ENCODE assay signal across 13 mouse cellular contexts in the genomic region with DNA sequence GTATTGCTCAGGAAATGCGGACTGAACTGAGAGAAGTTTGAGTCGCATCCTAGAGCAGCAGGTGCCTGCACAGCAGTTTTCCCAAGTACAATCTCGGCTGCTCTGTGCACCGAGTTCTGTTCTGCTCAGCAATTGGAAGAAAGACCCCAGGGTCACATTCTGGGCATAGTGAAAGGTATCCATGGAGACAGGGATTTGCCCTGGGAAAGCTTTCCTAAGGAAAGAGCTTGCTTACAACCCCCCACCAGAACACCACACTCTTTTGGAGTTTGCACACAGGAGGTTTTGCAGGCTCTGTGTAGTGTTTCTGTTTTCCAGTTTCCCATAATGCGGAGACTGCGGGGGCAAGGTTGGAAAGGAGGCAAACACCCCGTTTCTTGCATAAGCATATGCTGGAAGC.
DNase-seq lines count a peak whose midpoint lies in the region; ATAC-seq and TF ChIP-seq lines count a peak whose summit lies in the region.
"Had no signal": no experiment of that assay in that cellular context is flagged by ENCODE, and none has a peak within 500 bp of the region (broad histone marks: within the 10 kb centered on the region; RNA-seq: fewer than 3 reads in every experiment).

No protein-coding gene starts in this region.

- no peak for TF ChIP-seq POLR2A in kidney, adult 2 months (IDR thresholded peaks at IDR 0.05; ENCODE audit: low read depth, low read length)

- 60% methylated on average over 7 of the region's 7 CpGs for WGBS in heart, embryonic 10.5 days
- 52% methylated on average over 7 of the region's 7 CpGs for WGBS in embryonic facial prominence, embryonic 14.5 days
- WGBS in hindbrain, embryonic 15.5 days = 8% methylated on average over 7 of the region's 7 CpGs
- 14% methylated on average over 7 of the region's 7 CpGs for WGBS in neural tube, embryonic 12.5 days
- WGBS in kidney, adult 2 months = 69% methylated on average over 7 of the region's 7 CpGs

- H3K27me3 ChIP-seq in heart, embryonic 10.5 days (ENCODE audit: insufficient read depth, poor library complexity, severe bottlenecking) = no peaks in the 10 kb centered on the region
- H3K27me3 ChIP-seq in embryonic facial prominence, embryonic 14.5 days (replicated peaks; ENCODE audit: control insufficient read depth, insufficient read depth, low read length) = no peaks in the 10 kb centered on the region
- no peaks in the 10 kb centered on the region for H3K27me3 ChIP-seq in hindbrain, embryonic 15.5 days
- H3K27me3 ChIP-seq in neural tube, embryonic 12.5 days (replicated peaks) = no peaks in the 10 kb centered on the region
- no peaks in the 10 kb centered on the region for H3K27me3 ChIP-seq in kidney, adult 2 months (replicated peaks; ENCODE audit: control insufficient read depth, insufficient read depth, low read length)
- H3K27me3 ChIP-seq: limb, embryonic 12.5 days; lung, embryonic 15.5 days had no signal

- no peak overlapping the region for H3K9ac ChIP-seq in embryonic facial prominence, embryonic 14.5 days (ENCODE audit: low read depth, low read length)
- H3K9ac ChIP-seq in hindbrain, embryonic 15.5 days = no peak overlapping the region
- H3K9ac ChIP-seq in neural tube, embryonic 12.5 days = no peak overlapping the region
- H3K9ac ChIP-seq: limb, embryonic 12.5 days; lung, embryonic 15.5 days had no signal

- no peak for ATAC-seq in embryonic facial prominence, embryonic 14.5 days (ENCODE audit: low read depth)
- ATAC-seq in hindbrain, embryonic 15.5 days (ENCODE audit: low FRiP score, low read depth) = peak; percentile 51; the same call in 1 of the 2 replicates
- ATAC-seq in neural tube, embryonic 12.5 days (ENCODE audit: low FRiP score, low read depth) = peak; percentile 78
- ATAC-seq in CD4-positive, CD25-positive, alpha-beta regulatory T cell, adult 4 months = no peak

- no peak overlapping the region for H3K27ac ChIP-seq in heart, embryonic 10.5 days
- H3K27ac ChIP-seq in embryonic facial prominence, embryonic 14.5 days (replicated peaks; ENCODE audit: low read depth, low read length) = no peak overlapping the region
- no peak overlapping the region for H3K27ac ChIP-seq in hindbrain, embryonic 15.5 days (replicated peaks)
- no peak overlapping the region for H3K27ac ChIP-seq in neural tube, embryonic 12.5 days
- H3K27ac ChIP-seq in kidney, adult 2 months (ENCODE audit: insufficient read depth, low read depth, low read length) = no peak overlapping the region
- H3K27ac ChIP-seq: limb, embryonic 12.5 days; lung, embryonic 15.5 days had no signal

- TF ChIP-seq CTCF in kidney, adult 2 months (conservative IDR thresholded peaks at IDR 0.05; ENCODE audit: insufficient read depth, insufficient read length, low read depth, low read length) = no peak

- H3K4me2 ChIP-seq in embryonic facial prominence, embryonic 14.5 days (ENCODE audit: low read depth, low read length) = no peak overlapping the region
- H3K4me2 ChIP-seq in hindbrain, embryonic 15.5 days = no peak overlapping the region
- peak overlapping the region; percentile 22 for H3K4me2 ChIP-seq in neural tube, embryonic 12.5 days (replicated peaks)
- H3K4me2 ChIP-seq: limb, embryonic 12.5 days; lung, embryonic 15.5 days had no signal

- H3K9me3 ChIP-seq in heart, embryonic 10.5 days = no peaks in the 10 kb centered on the region
- 0 out of 2 replicates have a peak, but pooled peaks cover 4% of the 10 kb centered on the region for H3K9me3 ChIP-seq in embryonic facial prominence, embryonic 14.5 days (ENCODE audit: control insufficient read depth, low read length)
- no peaks in the 10 kb centered on the region for H3K9me3 ChIP-seq in hindbrain, embryonic 15.5 days
- 0 out of 2 replicates have a peak, but pooled peaks cover 3% of the 10 kb centered on the region for H3K9me3 ChIP-seq in neural tube, embryonic 12.5 days
- H3K9me3 ChIP-seq: lung, embryonic 15.5 days had no signal

- DNase-seq in heart, adult 11 months = peak; percentile 73
- DNase-seq in heart, embryonic 10.5 days (ENCODE audit: low spot score) = no peak
- peak; percentile 22 for DNase-seq in embryonic facial prominence, embryonic 14.5 days (ENCODE audit: low spot score)
- no peak for DNase-seq in kidney, adult 2 months
- no peak for DNase-seq in testis, postnatal 14 days (ENCODE audit: low spot score)
- DNase-seq: cerebellum, adult 2 months; thymus, adult 2 months had no signal

- no peak overlapping the region for H3K4me3 ChIP-seq in heart, embryonic 10.5 days
- H3K4me3 ChIP-seq in embryonic facial prominence, embryonic 14.5 days (ENCODE audit: low read depth, low read length) = no peak overlapping the region
- H3K4me3 ChIP-seq in hindbrain, embryonic 15.5 days = no peak overlapping the region
- H3K4me3 ChIP-seq in neural tube, embryonic 12.5 days = no peak overlapping the region
- no peak overlapping the region for H3K4me3 ChIP-seq in kidney, adult 2 months (ENCODE audit: insufficient read depth, low read depth, low read length)
- H3K4me3 ChIP-seq: erythroblast, embryonic 14.5 days; limb, embryonic 12.5 days; lung, embryonic 15.5 days had no signal

- no peaks in the 10 kb centered on the region for H3K4me1 ChIP-seq in heart, embryonic 10.5 days
- H3K4me1 ChIP-seq in embryonic facial prominence, embryonic 14.5 days (ENCODE audit: control insufficient read depth, insufficient read depth, low read length) = no peaks in the 10 kb centered on the region
- H3K4me1 ChIP-seq in hindbrain, embryonic 15.5 days (replicated peaks) = peaks cover 10% of the 10 kb centered on the region; the same call in 1 of the 2 replicates
- H3K4me1 ChIP-seq in neural tube, embryonic 12.5 days = no peaks in the 10 kb centered on the region; the same call in 1 of the 2 replicates
- H3K4me1 ChIP-seq in kidney, adult 2 months (ENCODE audit: control insufficient read depth, insufficient read depth, low read length) = no peaks in the 10 kb centered on the region
- H3K4me1 ChIP-seq: limb, embryonic 12.5 days; lung, embryonic 15.5 days had no signal

- H3K36me3 ChIP-seq in heart, embryonic 10.5 days = no peaks in the 10 kb centered on the region
- no peaks in the 10 kb centered on the region for H3K36me3 ChIP-seq in embryonic facial prominence, embryonic 14.5 days (ENCODE audit: control insufficient read depth, insufficient read depth, low read length)
- H3K36me3 ChIP-seq in hindbrain, embryonic 15.5 days = no peaks in the 10 kb centered on the region
- H3K36me3 ChIP-seq in neural tube, embryonic 12.5 days = no peaks in the 10 kb centered on the region
- no peaks in the 10 kb centered on the region for H3K36me3 ChIP-seq in kidney, adult 2 months (ENCODE audit: control insufficient read depth, insufficient read depth, low read length)
- H3K36me3 ChIP-seq: limb, embryonic 12.5 days; lung, embryonic 15.5 days had no signal

Comparison
In these comparisons a context has a peak if more than half of its experiments do, and no peak if none do; other contexts are left out.
1. DNase-seq: peak in heart, adult 11 months (single experiment) and embryonic facial prominence, embryonic 14.5 days (single experiment); none in heart, embryonic 10.5 days (single experiment), kidney, adult 2 months (single experiment) and testis, postnatal 14 days (single experiment).
2. ATAC-seq: peak in hindbrain, embryonic 15.5 days (single experiment) and neural tube, embryonic 12.5 days (single experiment); none in embryonic facial prominence, embryonic 14.5 days (single experiment) and CD4-positive, CD25-positive, alpha-beta regulatory T cell, adult 4 months (single experiment).